Mouse (Mus musculus): ENCODE results near the gene Kctd20.

- TF ChIP-seq POU5F1 (IDR thresholded peaks at IDR 0.05; ENCODE audit: borderline replicate concordance, low read length): no peak
- no peak for TF ChIP-seq CTCF (conservative IDR thresholded peaks at IDR 0.05; ENCODE audit: low read length)
Observed at GRCm38 (mm10) chr17:29003740-29004139, 52.0 kb downstream of the Kctd20 start.
